Mouse (Mus musculus): Measurements from ENCODE around the gene Ski.

The Ski gene

DNA sequence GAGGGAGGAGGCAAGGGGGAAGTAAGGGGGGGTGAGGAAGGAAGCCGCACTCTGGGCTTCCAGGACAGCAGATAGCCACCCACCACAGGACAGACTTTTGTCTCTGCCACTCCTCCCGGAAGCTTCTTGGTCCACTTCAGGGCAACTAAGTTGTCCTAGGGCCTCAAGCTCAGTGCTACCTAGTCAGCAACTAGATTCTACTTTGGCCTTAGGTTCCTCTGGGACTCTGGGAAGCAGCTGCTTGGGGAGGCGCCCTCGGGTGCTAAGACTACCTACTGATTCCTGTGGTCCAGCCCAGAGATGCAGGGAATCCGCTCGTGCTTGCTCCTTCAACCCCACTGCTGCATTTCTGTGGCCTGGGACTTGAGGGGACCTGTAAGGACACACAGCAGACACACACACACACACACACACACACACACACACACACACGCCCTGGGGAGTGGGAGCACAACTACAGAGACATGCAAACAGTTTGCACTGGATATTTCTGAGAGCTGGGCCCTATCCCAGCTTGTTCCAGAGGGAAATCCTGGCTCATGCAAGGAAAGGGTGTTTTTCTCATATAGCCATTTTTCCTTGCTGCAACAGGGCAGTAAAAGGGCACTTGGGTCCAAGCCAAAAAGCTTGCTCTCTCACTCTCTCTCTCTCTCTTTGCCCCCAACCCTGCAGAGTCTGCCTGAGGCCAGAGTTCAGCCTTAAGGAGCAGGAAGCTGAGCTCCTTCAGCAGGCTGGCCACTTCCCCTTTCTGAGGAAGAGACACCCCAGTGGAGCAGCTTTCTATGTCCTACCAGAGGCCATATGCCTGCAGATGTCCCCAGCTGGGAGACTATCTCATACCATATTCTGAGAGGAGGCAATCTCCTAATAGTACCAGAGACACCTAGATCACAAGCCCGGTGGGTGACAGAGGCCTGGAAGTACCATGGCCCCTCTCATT lies 12.2 kb upstream of the Ski start:
- DNase-seq (ENCODE audit: low read depth, low spot score): no peak

DNA sequence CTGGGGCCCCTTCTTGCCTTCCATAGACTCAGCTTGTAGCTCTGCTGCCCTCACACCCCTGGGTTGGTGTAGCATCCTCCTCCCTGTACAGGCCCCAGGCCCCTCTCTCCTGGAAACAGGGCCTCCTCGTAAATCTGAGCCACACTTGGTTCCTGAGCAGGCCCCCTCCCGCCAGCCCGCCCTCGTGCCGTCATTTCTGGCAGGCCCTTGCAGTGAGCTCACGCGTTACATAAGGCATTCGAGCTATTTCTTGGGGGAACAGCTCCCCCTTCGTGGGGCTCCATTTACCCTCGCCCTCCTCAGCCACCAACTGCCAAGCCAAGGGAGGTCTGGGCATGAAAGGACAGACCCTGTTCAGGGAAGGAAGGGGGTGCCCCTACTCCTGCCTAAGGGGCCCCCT lies 11.5 kb upstream of the Ski start:
- DNase-seq (ENCODE audit: low read depth, low spot score): peak; percentile 73

DNA sequence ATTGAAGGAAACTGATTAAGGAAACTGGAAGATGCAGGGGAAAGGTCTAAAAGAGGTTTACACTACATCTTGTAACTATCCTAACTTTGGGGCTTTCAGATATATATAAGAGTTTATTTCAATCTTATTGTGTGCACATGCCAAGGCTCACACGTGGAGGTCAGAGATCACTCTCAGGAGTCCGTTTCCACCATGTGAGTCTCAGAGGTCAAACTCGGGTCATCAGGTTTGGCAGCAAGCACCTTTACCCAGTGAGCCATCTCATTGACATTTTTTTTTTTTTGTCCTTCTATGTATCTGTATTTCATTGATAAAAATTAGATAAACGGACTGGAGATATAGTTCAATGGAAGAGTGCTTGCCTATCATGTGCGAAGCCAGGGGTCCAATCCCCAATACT lies 6.1 kb upstream of the Ski start:
- no peak for DNase-seq (ENCODE audit: low read depth, low spot score)

DNA sequence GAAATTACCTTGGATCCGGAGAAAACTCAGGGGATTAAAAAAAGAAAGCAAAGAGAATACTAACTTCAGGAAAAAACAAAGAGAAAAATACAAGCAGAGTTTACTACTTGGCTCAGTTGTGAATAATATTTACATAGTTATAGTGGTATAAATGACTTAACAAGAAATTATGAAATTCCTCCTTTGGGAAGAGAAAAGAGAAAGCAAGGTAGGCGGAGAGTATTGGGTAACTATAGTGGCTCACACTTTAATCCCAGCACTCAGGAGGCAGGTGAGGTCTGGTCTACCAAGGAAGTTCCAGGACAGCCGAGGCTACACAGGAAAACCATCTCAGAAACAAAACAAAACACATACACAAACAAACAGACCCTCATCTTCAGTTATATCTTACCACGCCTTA lies 5.6 kb upstream of the Ski start:
- no peak for DNase-seq (ENCODE audit: low read depth, low spot score)

DNA sequence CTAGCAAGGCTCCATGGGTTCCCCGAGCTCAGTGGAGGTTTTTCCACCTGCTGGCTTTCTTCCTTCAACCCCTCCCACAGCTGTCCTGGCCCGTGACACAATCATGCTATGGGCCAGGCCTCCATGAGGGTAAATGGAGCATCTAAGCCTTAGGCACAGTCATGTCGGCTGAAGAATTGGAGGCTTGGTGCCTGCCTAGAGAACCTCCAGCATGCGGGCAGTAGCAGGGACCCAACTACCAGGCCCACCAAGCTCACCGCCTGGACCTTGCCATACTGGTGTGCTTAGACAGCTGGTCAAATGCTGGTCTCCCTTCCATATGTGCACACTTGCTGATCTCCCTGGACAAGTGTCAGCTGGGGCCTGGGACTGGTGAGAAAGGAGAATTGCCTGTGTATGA lies 3.5 kb upstream of the Ski start:
- no peak for DNase-seq (ENCODE audit: low read depth, low spot score)

DNA sequence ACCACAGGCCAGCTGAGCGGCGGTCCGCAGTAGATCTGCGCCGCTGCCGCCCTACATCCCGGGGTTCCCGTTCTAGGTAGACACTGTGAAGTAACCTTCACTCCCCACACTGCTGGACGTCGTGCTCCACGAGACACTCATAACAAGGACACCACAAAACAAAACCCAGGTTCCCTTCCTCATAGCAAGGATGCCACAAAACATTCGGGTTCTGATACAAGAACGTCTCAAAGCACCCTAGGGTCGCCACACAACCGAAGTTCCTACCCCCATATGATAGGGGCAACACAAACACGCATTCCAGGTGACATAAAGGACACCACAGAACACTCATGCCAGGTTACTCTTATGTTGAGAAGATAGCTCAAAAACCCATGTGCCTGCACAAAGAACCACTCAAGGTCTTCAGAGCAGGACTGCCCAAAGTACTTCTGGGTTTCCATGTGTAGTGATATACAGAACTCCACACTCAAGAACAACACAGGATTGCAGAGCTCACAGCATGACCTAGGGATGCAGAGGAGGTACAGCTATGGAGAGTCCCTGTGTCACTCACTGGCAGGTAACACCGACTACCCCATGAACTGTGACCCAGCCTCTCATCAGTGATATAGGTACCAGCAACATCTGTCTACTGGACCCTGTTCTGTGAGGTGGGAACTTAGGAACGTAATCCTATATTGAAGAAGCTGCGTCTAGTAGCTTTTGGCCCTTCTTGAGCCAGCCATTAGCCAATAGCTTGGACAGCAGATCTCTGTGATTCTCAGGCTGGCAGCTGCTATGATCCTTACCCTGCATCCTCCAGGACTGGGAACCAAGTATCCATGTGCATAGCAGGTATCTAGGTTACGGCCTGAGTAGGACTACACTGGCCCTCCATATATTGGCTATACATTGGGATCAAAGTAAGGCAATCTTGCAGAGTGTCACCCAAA lies 1.5 kb upstream of the Ski start:
- no peak for DNase-seq (ENCODE audit: low read depth, low spot score)

DNA sequence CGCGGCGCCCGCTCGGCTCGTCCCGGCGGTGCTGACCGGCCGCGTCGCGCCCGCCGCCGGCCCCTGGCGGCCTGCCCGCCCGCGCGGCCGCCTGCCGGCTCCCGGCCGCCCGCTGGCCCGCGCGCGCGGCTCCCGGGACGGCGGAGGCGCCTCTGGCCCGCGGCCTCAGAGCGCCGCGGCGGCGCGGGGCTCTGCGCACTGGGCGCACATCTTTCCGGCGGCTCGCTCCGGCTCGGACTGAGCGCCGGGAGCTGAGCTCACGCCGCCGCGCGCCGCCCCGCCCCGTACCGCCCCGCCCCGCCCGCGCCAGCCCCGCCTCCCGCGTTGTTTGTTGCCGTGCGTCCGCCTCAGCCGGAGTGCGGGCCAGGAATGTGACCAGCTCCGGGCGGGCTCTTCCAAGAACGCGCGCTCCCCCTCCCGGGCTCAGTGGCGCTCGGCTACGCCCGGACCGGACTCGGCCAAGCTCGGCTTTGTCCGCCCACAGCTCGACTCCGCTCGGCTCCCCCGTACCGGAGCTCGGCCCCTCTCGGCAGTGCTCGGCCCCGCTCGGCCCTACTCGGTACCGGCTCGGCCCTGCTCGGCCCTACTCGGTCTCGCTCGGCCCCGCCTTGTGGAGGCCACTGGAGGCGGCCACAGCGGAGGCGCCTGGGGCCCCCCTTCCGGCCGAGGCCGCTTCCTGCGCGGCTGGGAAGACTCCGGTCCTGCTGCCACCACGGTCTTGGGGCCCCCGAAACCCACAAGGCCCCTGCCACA lies 625 bp upstream of the Ski start:
- DNase-seq (ENCODE audit: low read depth, low spot score): peak; percentile 99

DNA sequence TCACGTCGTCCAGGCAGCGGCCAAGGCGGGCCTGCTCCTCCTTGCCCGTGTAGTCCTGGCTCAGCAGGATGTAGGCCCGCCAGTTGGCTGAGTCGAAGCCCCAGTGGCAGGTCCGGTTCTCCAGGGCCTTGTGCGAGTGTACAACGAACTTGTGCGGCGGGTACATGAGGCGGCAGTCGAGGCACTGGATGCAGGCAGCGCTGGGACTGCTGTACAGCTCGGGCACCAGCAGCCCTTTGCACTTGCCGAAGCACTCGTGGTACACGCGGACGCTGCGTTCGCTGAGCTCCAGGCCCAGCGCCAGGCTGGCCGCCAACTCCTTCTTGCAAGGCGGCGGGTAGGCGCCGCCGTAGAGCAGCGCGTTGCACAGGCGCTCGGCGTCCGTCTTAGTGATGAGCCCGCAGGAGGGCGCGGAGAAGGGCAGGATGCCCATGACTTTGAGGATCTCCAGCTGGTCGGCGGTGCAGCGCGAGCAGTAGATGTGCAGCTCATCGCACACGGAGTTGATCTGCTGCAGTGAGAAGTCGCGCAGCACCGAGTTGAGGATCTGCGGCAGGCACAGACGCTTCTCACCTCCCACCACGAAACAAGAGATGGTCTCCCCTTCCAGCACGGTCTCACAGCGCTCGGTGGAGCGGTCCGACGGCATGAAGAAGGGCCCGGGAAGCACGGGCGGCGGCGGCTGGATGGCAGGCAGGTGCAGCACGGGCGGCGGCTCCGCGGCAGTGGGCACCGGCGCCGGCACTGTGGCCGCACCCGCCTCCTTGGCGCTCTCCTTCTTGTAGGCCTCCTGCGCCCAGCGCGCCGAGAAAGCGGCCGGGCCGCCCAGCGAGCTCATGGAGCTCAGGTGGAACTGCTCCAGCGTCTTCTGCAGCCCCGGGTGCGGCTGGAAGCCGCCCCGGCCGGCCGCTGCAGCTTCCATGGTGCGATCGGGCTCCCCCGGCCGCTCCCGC lies 517 bp downstream of the Ski start:
- peak; percentile 62 for DNase-seq (ENCODE audit: low read depth, low spot score)

DNA sequence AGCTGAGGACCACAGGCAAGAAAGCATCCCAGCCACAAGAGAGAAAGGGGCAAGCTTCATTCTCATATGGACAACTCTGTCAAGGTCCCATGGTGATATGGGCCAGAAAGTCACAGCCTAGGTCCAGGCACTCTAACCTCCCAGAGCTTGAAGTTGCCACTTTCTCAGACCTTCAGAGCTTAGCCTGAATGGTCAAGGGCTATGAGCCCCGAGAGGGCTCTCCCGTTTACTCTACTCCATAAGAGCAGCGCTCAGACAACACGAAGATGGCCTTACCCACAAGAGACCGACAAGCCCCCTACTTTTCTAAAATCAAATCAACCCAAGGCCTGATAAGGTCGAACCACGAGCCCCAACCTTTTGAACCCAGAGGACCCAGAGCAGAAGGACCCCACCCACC lies 1.3 kb downstream of the Ski start:
- no peak for DNase-seq (ENCODE audit: low read depth, low spot score)

DNA sequence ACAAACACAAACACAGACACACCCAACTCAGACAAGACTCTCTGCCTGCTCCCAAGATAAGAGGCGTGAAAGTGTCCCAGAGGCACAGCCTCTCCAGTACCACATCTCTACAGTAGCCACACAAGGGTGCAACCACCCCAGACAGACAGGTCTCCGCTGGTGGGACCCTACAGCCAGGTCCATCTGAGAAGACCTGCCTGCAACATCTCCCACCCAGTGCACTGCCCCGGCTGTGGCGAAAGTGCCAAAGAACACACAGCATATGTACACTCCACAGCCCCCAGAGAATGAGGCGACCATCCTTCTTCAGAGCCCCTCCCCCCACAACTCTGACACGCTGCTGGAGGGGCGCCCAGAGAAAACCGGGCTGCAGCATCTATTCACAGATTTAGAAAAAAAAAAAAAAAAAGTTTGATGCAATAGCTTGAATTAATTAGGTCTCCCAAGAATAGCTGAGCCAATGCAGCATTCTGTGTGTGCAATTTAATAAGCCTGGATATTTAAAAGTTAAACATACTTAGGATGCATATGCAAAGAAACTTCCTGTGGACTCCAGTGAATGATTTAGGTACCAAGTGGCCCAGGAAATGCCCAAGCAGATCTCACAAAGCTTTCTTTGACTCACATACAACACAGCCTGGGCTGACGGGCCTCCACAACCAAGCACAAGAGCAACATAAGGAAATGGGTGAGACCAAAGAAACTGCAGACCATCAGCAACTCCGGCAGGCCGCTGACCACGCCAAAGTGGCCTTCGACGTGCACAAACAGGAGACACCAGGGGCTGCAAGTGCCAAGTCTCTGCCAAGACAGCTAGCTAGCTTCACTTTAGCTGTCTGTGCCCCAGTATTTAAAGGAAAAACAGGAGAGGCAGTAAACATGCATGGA lies 1.9 kb downstream of the Ski start:
- no peak for DNase-seq (ENCODE audit: low read depth, low spot score)

DNA sequence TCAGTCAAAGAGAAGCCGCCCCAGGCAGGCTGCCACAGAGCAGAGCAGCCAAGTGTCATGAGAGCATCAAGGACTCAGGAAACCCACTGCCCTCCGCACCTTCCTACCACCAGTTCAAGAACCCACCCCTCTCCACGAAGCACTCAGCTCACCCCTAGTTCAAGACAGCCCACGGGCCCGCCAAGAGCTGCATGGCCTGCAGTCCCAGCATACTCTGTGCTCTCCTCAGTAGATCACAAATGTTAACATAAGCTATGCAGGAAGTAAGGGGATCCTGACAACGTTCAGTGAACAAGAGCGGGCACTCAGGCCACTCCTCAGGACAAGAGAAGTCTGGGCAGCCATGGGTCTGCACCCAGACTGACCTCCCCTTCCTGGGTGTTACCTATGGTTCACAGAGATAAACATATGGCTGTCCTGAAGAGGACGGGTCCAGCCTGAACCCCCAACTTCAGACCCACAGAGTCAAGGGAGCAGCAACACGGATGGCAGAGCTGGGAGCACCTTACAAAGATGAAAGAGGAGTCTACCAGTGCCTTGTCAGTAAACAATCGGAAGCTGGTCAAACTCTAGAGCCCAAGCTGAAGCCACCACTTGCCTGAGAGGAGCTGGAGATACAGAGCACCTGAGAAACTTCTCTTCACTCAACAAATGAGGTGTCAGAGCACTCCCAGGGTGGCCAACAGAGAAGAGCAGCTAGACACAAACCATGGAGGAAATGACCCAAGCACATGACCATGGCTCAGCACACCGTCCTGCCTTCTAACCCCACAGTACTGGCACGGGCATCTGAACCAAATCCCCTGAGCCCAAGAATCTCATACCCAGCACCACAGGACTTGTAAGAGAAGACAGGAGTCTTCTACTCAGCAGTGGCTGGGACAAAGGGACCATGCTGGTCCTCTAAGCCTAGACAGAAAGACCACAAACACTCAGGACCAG lies 2.9 kb downstream of the Ski start:
- DNase-seq (ENCODE audit: low read depth, low spot score): no peak

DNA sequence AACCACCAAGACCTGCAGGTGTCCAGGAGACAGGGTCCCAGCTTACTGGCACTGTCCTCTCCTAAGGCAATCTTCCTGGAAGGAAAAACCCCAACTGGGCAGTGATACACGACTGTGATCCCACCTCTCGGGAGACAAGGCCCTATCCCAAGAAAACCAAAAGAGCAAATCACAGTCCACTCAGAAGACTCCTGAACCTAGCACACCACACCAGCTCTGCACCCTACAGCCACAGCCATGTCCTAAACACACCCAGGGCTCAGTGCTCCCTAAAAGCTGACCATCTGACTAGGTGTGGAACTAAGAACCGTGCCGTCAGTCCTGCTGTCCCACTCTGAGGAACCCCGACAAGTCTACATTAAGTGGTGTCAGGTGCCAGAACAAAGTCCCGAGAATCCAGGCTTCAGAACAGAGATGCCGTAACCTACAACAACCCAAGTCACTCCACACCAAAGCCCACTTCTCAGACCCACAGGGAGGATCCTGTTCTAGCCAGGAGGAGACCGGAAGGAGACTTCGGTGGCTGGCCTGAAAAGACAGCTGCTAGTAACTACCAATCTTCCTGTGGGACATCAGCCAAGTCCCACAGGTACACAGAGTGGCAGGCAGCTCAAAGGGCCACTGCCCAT lies 4.2 kb downstream of the Ski start:
- DNase-seq (ENCODE audit: low read depth, low spot score): no peak

DNA sequence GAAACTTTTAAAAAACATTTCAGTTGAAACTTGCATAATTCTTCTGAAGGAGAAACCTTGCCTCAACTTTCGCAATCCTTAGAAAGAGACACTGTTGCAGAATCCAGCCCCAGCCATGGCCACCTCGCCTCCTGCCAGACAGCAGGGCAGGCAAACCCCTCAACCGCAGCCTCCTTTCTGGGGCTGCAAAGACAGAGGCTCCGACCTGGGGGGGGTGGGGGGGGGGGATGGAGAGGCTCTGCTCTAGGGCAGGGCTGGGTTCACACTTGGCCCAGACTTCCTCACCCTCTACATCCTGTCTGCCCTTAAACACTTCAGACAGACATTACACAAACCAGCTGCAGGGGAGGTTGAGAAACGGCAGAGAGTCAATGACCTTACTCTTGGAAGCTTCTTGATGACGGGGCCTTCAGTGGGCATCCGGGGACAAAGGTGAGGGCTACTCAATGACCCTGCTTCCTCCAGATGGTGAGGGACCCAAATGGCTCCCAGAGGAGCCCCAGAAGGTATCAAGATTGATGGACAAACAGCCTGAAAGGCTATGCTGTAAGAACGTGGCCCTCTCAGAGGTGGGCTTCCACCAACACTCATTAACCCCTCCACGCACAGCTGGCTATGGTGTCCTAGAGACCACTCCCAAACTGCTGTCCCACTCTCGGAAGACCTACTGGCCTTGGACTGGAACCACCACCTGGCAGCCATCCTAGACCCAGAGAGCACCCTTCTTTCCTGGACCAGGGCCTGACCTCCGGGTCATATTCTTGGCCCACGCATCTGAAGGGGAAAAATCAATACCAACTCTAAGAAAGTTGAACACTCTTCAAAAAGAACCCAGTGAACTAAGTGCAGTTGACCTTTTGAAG lies 4.9 kb downstream of the Ski start:
- peak; percentile 55 for DNase-seq (ENCODE audit: low read depth, low spot score)

DNA sequence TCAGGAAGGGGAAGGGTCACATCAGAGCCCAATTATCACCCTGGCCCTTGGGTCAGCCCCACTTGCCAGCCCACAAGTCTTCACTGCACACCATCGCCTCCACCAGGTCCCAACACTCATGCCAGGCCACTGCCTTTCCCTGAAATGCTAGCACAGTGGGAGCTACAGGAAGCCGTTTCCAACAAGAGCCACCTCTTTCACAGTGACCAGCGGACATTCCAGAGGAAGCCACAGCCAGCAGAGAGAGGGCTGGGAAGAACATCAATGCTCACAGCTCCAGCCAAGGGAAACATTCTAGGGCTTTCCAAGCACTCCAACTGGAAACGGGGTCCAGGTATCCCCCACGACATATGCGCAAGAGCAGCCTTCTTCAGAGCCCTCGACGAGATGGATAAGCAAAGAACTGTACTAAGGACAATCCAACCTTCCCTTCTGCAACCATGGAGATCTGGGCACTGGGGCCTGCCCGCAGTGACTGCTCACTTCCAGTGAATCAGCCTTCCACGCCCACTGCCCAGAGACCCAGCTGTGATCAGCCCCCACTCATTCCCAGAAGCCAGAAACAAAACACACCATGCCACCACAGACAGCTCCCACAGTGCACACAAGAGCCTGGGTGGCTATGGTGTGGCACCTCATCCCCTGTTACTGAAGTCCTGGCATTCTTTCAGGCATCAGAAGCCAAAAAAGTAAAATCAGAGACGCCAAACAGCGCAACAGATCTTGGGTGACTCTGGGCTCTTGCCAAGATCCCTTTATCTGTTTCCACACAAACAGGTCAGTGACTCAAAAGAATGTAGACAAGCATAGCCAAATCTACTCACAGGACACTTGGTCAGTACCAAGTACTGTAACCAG lies 6.4 kb downstream of the Ski start:
- no peak for DNase-seq (ENCODE audit: low read depth, low spot score)

DNA sequence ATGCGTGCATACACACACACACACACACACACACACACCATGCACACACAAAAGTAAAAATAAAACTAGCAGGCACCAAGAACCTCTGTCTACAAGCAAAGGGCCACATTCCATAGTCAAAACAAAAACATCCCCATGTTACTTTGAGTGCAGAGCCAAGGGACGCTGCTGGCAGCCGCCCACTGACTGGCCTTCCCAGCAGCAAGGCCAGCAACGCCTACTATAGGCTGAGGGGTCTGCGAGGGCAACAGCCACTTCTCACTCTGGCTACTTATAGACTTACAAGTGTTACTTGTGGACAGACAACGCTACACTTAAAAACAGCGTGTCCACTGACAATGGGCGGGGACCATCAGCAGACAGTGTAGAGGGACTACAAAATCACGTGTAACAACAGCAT lies 7.2 kb downstream of the Ski start:
- DNase-seq (ENCODE audit: low read depth, low spot score): no peak

DNA sequence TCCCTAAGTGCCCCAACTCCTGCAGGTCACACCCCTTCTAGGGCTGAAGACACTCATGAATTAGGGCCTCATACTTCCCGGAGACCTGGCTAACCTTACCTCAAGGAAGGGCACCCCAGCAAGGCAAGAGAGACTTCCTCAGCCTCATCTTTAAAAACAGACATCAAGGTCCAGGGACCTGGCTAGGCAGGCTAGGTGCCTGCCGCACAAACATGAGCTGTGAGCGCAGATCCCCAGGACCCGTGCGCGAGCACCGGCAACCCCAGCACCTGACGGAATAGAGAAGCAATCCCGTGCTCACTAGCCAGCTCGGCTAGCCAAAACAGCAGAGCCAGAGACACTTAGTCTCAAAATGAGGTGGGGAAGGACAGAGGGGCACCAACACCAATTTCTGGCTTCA lies 7.6 kb downstream of the Ski start:
- no peak for DNase-seq (ENCODE audit: low read depth, low spot score)

All from mesoderm, embryonic 11.5 days (tissue).